Comparison of ENCODE assay signal across 14 mouse cellular contexts in genomic region chr11:97728311-97728710, GRCm38 (mm10). TPM values are rescaled to one million over a fixed set of nuclear protein-coding genes. Genes with fewer than 3 reads are reported as not detected.
DNase-seq lines count a peak whose midpoint lies in the region; ATAC-seq and TF ChIP-seq lines count a peak whose summit lies in the region.
"Had no signal": no experiment of that assay in that cellular context is flagged by ENCODE, and none has a peak within 500 bp of the region (broad histone marks: within the 10 kb centered on the region; RNA-seq: fewer than 3 reads in every experiment).

No protein-coding gene starts in this region.

- H3K27ac ChIP-seq in heart, embryonic 16.5 days (ENCODE audit: low read length) = no peak overlapping the region
- no peak overlapping the region for H3K27ac ChIP-seq in forebrain, postnatal 0 days (ENCODE audit: low read depth, low read length)
- H3K27ac ChIP-seq: hindbrain, embryonic 15.5 days; lung, embryonic 15.5 days; neural tube, embryonic 12.5 days had no signal

- H3K36me3 ChIP-seq in heart, embryonic 16.5 days (ENCODE audit: control insufficient read depth, insufficient read depth) = peaks cover 44% of the 10 kb centered on the region
- H3K36me3 ChIP-seq in forebrain, postnatal 0 days (ENCODE audit: insufficient read depth) = peaks cover 81% of the 10 kb centered on the region

- no peaks in the 10 kb centered on the region for H3K4me1 ChIP-seq in heart, embryonic 16.5 days (ENCODE audit: control insufficient read depth, insufficient read depth, low read length)
- no peaks in the 10 kb centered on the region for H3K4me1 ChIP-seq in forebrain, postnatal 0 days (ENCODE audit: insufficient read depth)
- H3K4me1 ChIP-seq: hindbrain, embryonic 15.5 days; lung, embryonic 15.5 days; neural tube, embryonic 12.5 days had no signal

- no peak overlapping the region for H3K4me2 ChIP-seq in heart, embryonic 16.5 days (ENCODE audit: low read depth, low read length)
- no peak overlapping the region for H3K4me2 ChIP-seq in forebrain, postnatal 0 days (ENCODE audit: low read depth)
- H3K4me2 ChIP-seq: hindbrain, embryonic 15.5 days; lung, embryonic 15.5 days; neural tube, embryonic 12.5 days had no signal

- 0 out of 2 replicates have a peak, but pooled peaks have one; percentile 7 for ATAC-seq in heart, embryonic 16.5 days (replicated peaks; ENCODE audit: extremely low read depth, insufficient read depth, low FRiP score)
- ATAC-seq in CD4-positive, CD25-positive, alpha-beta regulatory T cell, adult 4 months = peak; percentile 99
- ATAC-seq in forebrain, postnatal 0 days = no peak

- no peaks in the 10 kb centered on the region for H3K27me3 ChIP-seq in heart, embryonic 16.5 days (ENCODE audit: control insufficient read depth, insufficient read depth, low read length)
- H3K27me3 ChIP-seq in forebrain, postnatal 0 days (ENCODE audit: insufficient read depth, low read length) = no peaks in the 10 kb centered on the region
- H3K27me3 ChIP-seq: hindbrain, embryonic 15.5 days; lung, embryonic 15.5 days; neural tube, embryonic 12.5 days had no signal

- H3K4me3 ChIP-seq in heart, embryonic 16.5 days (ENCODE audit: low read length) = no peak overlapping the region
- H3K4me3 ChIP-seq in forebrain, postnatal 0 days (ENCODE audit: low read depth, low read length) = no peak overlapping the region
- H3K4me3 ChIP-seq: hindbrain, embryonic 15.5 days; lung, embryonic 15.5 days; neural tube, embryonic 12.5 days had no signal

- intact Hi-C loops in heart, postnatal 36 days (cut with DNase I) = no loop called here
- intact Hi-C loops in left cerebral cortex, postnatal 36 days (cut with DNase I) = no loop called here

- DNase-seq in heart, postnatal 36 days = no peak
- DNase-seq in induced T-regulatory cell, adult 2 months (ENCODE audit: low read depth) = peak; percentile 87
- DNase-seq in natural killer cell, adult 2 months (ENCODE audit: low spot score in 2 of 2) = peak; percentile 79 to 87
- DNase-seq in forebrain, postnatal 0 days = no peak
- no peak for DNase-seq in left cerebral cortex, postnatal 36 days (ENCODE audit: low spot score in 2 of 2)
- DNase-seq in embryo, embryonic 10.5 days (ENCODE audit: low spot score) = no peak
- DNase-seq: cerebellum, postnatal 10 days; gastrocnemius, postnatal 25 days; kidney, postnatal 25 days had no signal

- H3K9ac ChIP-seq in heart, embryonic 16.5 days (ENCODE audit: low read length) = no peak overlapping the region
- no peak overlapping the region for H3K9ac ChIP-seq in forebrain, postnatal 0 days
- H3K9ac ChIP-seq: hindbrain, embryonic 15.5 days; lung, embryonic 15.5 days; neural tube, embryonic 12.5 days had no signal

- no peaks in the 10 kb centered on the region for H3K9me3 ChIP-seq in heart, embryonic 16.5 days (replicated peaks; ENCODE audit: control insufficient read depth, low read length)
- no peaks in the 10 kb centered on the region for H3K9me3 ChIP-seq in forebrain, postnatal 0 days (ENCODE audit: low read length)
- H3K9me3 ChIP-seq: hindbrain, embryonic 15.5 days; lung, embryonic 15.5 days; neural tube, embryonic 12.5 days had no signal

- 63% methylated on average over 7 of the region's 7 CpGs for WGBS in heart, embryonic 16.5 days
- 81% methylated on average over 7 of the region's 7 CpGs for WGBS in forebrain, postnatal 0 days

- TF ChIP-seq CTCF in forebrain, postnatal 0 days (IDR thresholded peaks at IDR 0.05; ENCODE audit: low read depth) = no peak

RNA-seq across cellular contexts. Expression of gene Pip4k2b, which starts 16.2 kb away (rescaled TPM):
- polyA plus RNA-seq in heart, embryonic 16.5 days (2015; fragmentation: Nextera tagmentation; extraction: Ambion mirVana) = 0.81 and 1.1 TPM in 2 replicates
- total RNA-seq in heart, postnatal 36 days (2021) = 10 to 100 TPM; 20.6 to 21.7 TPM
- polyA plus RNA-seq in CD4-positive, CD25-positive, alpha-beta regulatory T cell, adult 4 months (2017; shearing (Covaris generic)) = 1 to 10 TPM; 1.4 to 2.2 TPM
- 131 and 146 TPM in 2 replicates for total RNA-seq in forebrain, postnatal 0 days (2014; rRNA removed)
- polyA plus RNA-seq in forebrain, postnatal 0 days (2015; fragmentation: Nextera tagmentation; extraction: Ambion mirVana) = 4.2 and 4.6 TPM in 2 replicates
- 100 to 1,000 TPM; 113 to 114 TPM for total RNA-seq in left cerebral cortex, postnatal 36 days (2021)

RNA-seq across cellular contexts. Expression of gene Psmb3, which starts 25.1 kb away (rescaled TPM):
- 359 and 395 TPM in 2 replicates for polyA plus RNA-seq in heart, embryonic 16.5 days (2015; fragmentation: Nextera tagmentation; extraction: Ambion mirVana)
- 100 to 1,000 TPM; 141 to 151 TPM for total RNA-seq in heart, postnatal 36 days (2021)
- polyA plus RNA-seq in CD4-positive, CD25-positive, alpha-beta regulatory T cell, adult 4 months (2017; shearing (Covaris generic)) = 100 to 1,000 TPM; 453 to 558 TPM
- total RNA-seq in forebrain, postnatal 0 days (2014; rRNA removed) = 322 and 350 TPM in 2 replicates
- 499 and 621 TPM in 2 replicates for polyA plus RNA-seq in forebrain, postnatal 0 days (2015; fragmentation: Nextera tagmentation; extraction: Ambion mirVana)
- total RNA-seq in left cerebral cortex, postnatal 36 days (2021) = 100 to 1,000 TPM; 116 to 125 TPM

RNA-seq across cellular contexts. Expression of gene Pcgf2, which starts 28.0 kb away (rescaled TPM):
- polyA plus RNA-seq in heart, embryonic 16.5 days (2015; fragmentation: Nextera tagmentation; extraction: Ambion mirVana) = 11.4 and 14.2 TPM in 2 replicates
- total RNA-seq in heart, postnatal 36 days (2021) = 1 to 10 TPM; 5.2 to 7.4 TPM
- polyA plus RNA-seq in CD4-positive, CD25-positive, alpha-beta regulatory T cell, adult 4 months (2017; shearing (Covaris generic)) = 1 to 10 TPM; 2.9 to 4.6 TPM
- total RNA-seq in forebrain, postnatal 0 days (2014; rRNA removed) = 13.0 and 21.9 TPM in 2 replicates
- polyA plus RNA-seq in forebrain, postnatal 0 days (2015; fragmentation: Nextera tagmentation; extraction: Ambion mirVana) = 10.0 and 12.6 TPM in 2 replicates
- total RNA-seq in left cerebral cortex, postnatal 36 days (2021) = 10 to 100 TPM; 27.5 to 35.7 TPM

RNA-seq across cellular contexts. Expression of gene Cwc25, which starts 38.0 kb away (rescaled TPM):
- 10.7 and 12.5 TPM in 2 replicates for polyA plus RNA-seq in heart, embryonic 16.5 days (2015; fragmentation: Nextera tagmentation; extraction: Ambion mirVana)
- total RNA-seq in heart, postnatal 36 days (2021) = 1 to 10 TPM; 7.5 to 7.9 TPM
- 10 to 100 TPM; 25.2 to 33.8 TPM for polyA plus RNA-seq in CD4-positive, CD25-positive, alpha-beta regulatory T cell, adult 4 months (2017; shearing (Covaris generic))
- total RNA-seq in forebrain, postnatal 0 days (2014; rRNA removed) = 15.2 and 15.5 TPM in 2 replicates
- polyA plus RNA-seq in forebrain, postnatal 0 days (2015; fragmentation: Nextera tagmentation; extraction: Ambion mirVana) = 7.8 and 11.8 TPM in 2 replicates
- 10 to 100 TPM; 20.2 to 20.7 TPM for total RNA-seq in left cerebral cortex, postnatal 36 days (2021)

RNA-seq across cellular contexts. Expression of gene Cisd3, which starts 42.7 kb away (rescaled TPM):
- polyA plus RNA-seq in heart, embryonic 16.5 days (2015; fragmentation: Nextera tagmentation; extraction: Ambion mirVana) = 81.1 and 86.1 TPM in 2 replicates
- 100 to 1,000 TPM; 146 TPM for total RNA-seq in heart, postnatal 36 days (2021)
- 10 to 100 TPM; 63.5 to 80.3 TPM for polyA plus RNA-seq in CD4-positive, CD25-positive, alpha-beta regulatory T cell, adult 4 months (2017; shearing (Covaris generic))
- total RNA-seq in forebrain, postnatal 0 days (2014; rRNA removed) = 14.4 and 15.5 TPM in 2 replicates
- polyA plus RNA-seq in forebrain, postnatal 0 days (2015; fragmentation: Nextera tagmentation; extraction: Ambion mirVana) = 27.2 and 27.8 TPM in 2 replicates
- 10 to 100 TPM; 56.0 to 59.3 TPM for total RNA-seq in left cerebral cortex, postnatal 36 days (2021)

Comparison
In these comparisons a context has a peak if more than half of its experiments do, and no peak if none do; other contexts are left out.
1. DNase-seq: peak in induced T-regulatory cell, adult 2 months (single experiment) and natural killer cell, adult 2 months (2 of 2); none in heart, postnatal 36 days (0 of 2), forebrain, postnatal 0 days (single experiment), left cerebral cortex, postnatal 36 days (0 of 2) and embryo, embryonic 10.5 days (single experiment).